Mouse (Mus musculus) left cerebral cortex, postnatal 36 days (tissue): ENCODE measurements around the gene Cdh13. TPM values are rescaled to one million over a fixed set of nuclear protein-coding genes. Genes with fewer than 3 reads are reported as not detected.

Source experiments
- DNase-seq, 2 experiments: peaks; one replicate each; pipeline ENCODE4 v3.0.0; 2021 to 2022; ENCODE audit warnings: low spot score in 2 of 2, mixed read lengths in 1 of 2
- intact Hi-C: fragments of 180-260 bp; cut with DNase I; formaldehyde crosslinking; loops from one replicate; pipeline ENCODE4 v1.15.1; 2025
- total RNA-seq, 2 experiments: library from RNA; stranded (reverse); gene quantifications; 2 replicates each; pipeline ENCODE4 v1.2.3; 2021

Gene Cdh13
- total RNA-seq, 2 experiments from 2014 or later: 78.4 to 85.3 TPM

DNA sequence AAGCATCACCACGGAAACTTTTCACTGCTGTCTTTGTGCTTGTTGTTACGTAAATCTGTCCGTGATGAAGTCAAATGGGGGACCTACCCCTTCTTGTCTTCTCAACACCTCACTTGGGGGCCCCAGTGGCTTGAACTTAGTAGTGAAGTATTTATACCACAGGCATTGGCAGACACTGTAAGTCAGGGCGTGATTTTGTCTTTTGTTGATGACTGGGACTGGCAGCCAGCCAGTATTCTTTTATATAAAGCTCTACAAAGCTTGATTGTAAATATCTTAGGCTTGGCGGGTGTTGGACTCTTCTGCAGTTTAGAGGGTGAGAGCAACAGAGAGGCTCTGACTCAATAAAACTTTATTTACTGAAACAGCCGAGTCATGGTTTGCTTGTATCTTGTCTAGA is 91.2 kb downstream of the Cdh13 start:
- intact Hi-C loops: no loop called here
- peak in 1 of 2 experiments; percentile 19 for DNase-seq

GRCm38 (mm10) chr8:118376791-118377190 is 93.3 kb downstream of the Cdh13 start:
- peak in 1 of 2 experiments; percentile 18 for DNase-seq
- intact Hi-C loops: no loop called here

- intact Hi-C loops: no loop called here
These were observed 95.5 kb downstream of the Cdh13 start for GRCm38 (mm10) chr8:118378985-118379384.

DNA sequence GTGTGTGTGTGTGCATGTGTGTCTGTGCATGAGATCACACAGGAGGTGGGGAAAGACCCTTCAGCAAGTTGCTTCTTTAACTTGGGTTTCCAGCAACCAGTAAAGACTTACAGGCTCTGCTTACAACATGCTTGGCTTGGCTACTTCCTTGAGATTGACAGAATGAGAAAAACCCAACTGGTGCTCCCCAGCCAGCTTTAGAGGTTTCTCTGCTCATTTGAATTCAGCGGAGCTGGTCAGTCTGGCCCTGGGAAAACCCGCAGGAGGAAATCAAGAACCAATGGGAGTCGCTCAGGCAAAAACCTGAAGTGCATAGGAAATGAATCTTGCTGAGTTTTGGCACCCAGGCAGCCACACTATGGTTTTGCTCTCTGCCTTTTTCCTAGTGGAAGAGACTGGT is 96.1 kb downstream of the Cdh13 start:
- no peak for DNase-seq
- intact Hi-C loops: no loop called here

More at GRCm38 (mm10) chr8:118378985-118379384, 95.5 kb downstream of the Cdh13 start:
- no peak for DNase-seq

DNA sequence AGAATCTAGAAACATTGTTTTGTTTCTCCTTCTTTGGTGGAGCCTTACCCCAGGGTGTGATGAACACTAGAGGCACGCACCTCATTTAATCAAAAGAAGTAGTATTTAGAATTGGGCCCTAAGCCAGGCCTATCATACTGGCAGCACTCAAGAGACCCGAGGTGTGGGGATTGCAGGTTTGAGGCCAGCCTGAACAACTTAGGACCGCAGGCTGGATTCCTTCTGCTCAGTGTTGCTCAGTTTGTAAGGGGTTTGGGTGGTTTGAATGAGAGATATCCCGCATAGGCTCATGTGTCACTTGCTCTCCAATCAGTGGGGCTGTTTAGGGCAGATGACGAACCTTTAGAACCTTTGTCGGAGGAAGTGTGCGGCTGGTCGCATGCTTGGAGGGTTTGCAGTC is 96.5 kb downstream of the Cdh13 start:
- intact Hi-C loops: no loop called here

GRCm38 (mm10) chr8:118380782-118381181 is 97.2 kb downstream of the Cdh13 start:
- DNase-seq: no peak
- intact Hi-C loops: no loop called here

More for the DNA sequence above, 96.5 kb downstream of the Cdh13 start:
- no peak for DNase-seq

DNA sequence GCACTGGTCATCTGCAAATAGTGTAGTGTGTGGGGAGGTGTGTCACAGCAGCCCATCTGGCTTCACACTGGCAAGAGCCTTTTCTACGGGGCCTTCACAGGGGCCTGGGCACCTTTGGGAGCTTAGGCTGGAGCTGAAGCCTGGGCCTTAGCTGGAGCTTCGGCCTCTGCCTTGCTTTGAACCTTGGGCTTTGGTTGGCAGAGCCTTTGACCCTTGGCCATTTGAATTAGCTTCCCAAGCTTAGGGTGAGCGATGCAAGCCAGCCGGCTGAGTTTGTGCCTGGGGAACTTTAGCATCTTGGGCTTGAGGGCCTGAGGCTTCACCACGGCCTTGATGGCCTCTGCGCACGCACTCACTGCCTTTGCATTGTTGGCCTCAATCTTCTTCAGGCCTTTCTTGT is 98.1 kb downstream of the Cdh13 start:
- intact Hi-C loops: no loop called here
- no peak for DNase-seq

DNA sequence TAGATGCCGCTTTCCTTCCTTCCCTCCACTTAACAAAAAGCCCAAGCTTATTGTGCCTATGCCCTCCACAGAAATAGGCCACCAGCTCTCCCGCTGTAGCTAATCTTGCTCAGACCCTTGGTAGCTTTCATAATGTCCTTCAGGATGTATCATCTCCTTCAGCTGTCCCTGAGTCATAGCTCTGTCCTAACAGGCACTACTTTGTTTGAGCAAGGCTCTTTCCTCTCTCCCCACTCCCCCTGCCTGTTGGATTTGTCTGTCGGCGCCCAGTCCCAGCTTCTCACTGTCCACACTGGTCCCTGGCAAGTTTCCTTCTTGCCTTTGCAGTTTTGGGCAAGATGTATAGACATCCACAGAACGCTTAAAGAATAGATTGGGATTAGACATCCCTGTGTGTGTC is 100.8 kb downstream of the Cdh13 start:
- no peak for DNase-seq
- intact Hi-C loops: no loop called here

- intact Hi-C loops: no loop called here
- no peak for DNase-seq
These were observed 105.9 kb downstream of the Cdh13 start for GRCm38 (mm10) chr8:118389456-118389855.

- intact Hi-C loops: no loop called here
- no peak for DNase-seq
These were observed 110.5 kb downstream of the Cdh13 start for GRCm38 (mm10) chr8:118393909-118394650.

DNA sequence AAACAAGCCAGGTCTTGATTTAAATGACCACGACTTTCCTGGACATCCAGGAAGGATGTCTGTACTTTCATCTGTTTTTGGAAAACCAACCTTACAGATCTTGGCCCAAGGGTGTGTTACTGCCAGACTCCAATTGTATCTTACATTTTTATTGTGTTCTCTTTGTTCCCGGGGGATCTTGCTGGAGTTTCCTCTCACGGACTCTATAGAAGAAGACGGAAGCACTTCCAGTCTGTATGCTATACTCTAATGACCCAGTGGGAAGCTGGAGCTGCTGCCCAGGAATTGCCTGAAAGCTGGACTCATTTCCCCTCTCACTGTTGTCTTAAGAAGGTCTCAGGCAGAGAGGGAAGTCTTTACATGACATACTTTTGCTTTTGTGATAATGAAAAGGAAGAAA is 111.6 kb downstream of the Cdh13 start:
- DNase-seq: no peak
- intact Hi-C loops: no loop called here

- intact Hi-C loops: no loop called here
- no peak for DNase-seq
These were observed 121.3 kb downstream of the Cdh13 start for GRCm38 (mm10) chr8:118404836-118405235.

DNA sequence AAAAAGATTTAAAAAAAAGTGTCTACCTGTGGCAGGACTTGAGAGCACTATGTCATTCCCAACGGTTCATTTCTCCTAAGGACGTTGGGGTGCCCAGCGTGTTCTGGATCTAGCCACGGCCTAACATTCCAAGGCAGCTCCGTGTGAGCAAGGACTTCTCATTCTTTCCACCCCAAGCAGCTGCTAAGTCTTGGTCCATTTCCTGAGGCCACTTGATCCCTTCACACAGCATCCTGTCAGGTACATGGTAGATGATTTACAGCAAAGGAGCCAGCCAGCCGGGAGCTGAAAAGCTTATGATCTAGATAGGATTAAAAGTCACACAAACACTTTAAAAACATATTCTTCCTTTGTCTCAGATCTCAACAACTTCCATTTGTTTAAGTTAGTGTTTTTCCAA is 123.8 kb downstream of the Cdh13 start:
- DNase-seq: no peak
- intact Hi-C loops: no loop called here

DNA sequence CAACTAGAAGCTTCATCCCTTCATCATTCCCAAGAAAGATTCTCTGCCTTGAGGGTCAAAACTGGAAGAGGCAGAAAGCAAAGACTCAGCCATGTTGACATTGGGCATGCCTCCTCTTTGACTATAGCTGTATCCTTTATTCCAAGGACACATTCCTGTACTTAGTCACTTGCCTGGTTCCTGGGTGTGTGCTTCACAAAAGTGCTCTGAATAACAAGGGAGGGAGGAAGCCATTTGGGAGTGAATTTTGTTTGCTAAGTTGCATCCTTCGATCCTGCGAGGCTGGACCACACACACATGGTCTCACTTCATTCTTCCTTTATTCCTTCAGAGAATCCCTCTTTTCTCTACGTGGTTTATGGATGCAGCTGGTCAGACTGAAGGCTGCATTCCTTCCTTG is 125.9 kb downstream of the Cdh13 start:
- no peak for DNase-seq
- intact Hi-C loops: no loop called here

GRCm38 (mm10) chr8:118410341-118410970 is 126.9 kb downstream of the Cdh13 start:
- no peak for DNase-seq
- intact Hi-C loops: no loop called here

DNA sequence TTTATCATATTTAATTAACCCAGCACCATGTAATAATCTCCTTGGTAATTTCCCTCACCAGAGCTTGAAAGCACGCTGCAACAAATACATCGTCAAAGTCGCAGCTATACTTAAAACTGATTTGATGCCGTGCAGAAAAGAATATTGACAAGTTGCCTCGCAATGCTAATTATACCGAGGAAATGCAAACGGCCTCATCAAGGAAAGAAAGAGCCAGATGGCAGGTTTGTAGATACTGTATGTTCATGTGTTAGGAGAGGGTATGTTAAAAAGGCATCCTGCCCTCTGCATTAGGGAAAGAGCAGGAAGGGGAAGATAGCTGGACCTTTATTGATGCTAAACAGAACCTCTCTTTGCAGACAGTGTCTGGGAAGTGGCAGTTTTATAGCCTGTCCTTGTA is 132.1 kb downstream of the Cdh13 start:
- intact Hi-C loops: no loop called here
- no peak for DNase-seq

- DNase-seq: no peak
- intact Hi-C loops: no loop called here
These were observed 133.3 kb downstream of the Cdh13 start for GRCm38 (mm10) chr8:118416811-118417355.

DNA sequence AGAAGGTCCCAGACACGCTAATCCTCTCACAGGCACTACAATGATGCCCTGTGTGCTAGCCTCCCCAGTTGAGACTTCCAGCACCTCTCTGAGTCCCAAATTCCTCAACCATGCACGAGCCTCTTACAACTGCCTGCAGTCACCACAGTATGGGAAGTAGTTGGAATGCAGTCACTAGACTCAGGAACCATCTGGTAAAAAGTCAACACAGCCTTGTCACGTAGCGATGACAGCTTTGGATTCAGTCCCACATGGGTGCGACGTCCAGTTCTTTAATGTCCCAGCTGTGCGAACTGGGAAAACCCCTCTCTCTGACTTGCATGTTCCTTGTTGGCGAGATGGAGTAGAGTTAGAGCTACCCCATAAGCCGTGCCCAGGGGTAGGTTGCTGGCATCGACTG is 139.1 kb downstream of the Cdh13 start:
- no peak for DNase-seq
- intact Hi-C loops: no loop called here

DNA sequence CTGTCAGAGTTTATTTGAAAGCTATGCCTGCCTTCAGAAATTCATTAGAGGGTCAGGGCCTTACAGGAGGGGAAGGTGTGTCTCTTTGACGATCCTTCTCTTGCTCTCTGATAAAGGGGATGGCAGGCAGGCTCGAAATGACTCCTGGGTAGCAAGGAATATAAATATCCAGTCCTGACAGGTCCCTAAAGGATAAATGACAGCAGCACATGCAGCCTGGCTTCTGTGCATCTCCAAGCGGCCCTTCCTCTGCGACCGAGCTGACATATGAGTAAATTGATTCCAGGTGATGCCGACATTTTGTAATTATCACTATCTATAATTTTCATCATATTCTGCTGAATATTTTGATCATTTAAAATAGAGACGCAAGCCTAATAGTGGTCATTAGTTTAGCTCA is 145.4 kb downstream of the Cdh13 start:
- DNase-seq: no peak
- intact Hi-C loops: no loop called here

DNA sequence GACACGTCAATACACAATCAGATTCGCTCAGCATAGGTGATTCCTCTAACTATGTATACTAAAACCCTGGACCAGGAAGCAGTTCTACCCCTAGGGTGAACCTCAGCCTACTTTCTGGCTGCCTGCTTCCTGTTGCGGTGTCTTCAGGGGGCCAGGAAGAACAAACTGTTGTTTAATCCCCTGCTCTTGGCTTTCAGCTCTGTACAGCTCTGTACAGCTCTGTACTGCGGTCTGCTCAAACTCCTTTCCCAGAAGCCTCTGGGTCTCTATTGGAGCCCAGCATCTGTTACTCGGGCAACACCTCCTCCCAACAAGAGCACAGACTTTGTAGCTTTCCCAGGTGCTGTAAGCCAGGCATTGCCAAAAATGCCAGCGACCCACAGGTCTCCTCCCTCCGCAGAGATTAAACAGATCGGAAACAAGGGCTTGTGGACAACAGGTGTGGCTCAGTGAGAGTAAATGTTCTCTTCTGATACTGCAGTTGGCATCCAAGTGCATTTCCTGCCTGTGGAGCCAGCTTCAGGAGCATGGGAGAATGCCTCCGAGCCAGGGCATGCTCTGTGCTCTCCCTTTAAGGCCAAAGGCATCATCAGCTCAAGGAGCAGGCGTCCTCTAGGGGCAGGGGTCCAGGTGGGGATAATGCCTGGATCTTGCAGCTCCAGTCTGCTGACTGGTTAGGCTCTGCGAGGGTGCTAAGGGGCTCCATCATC is 148.4 kb downstream of the Cdh13 start:
- DNase-seq: no peak
- intact Hi-C loops: no loop called here
